Mouse (Mus musculus): ENCODE measurements around the gene Sptbn4. TPM values are rescaled to one million over a fixed set of nuclear protein-coding genes. Genes with fewer than 3 reads are reported as not detected.

The Sptbn4 gene
- polyA plus RNA-seq, 1 experiment, result 0.09 TPM

DNA sequence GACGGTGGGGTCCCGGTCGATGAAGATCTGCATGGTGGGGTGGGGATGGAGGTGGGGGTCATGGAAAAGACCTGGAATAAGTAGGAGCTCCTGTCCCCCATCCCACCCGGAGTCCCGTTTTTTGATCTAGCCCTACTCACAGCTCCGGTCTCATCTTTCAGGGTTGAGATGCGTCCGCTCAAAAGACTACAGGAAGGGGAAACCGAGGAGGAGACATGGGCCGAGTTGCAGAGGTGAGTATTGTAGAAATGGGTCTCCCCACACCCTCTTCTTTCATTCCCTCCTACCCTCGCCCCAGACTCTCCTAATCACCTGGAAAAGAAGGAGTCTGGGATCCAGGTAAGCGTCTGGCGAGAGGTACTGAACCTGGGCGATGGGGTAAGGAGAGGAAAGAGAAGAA, 92.2 kb downstream of the Sptbn4 start:
- no peak overlapping the region for H3K27ac ChIP-seq (ENCODE audit: insufficient read depth, low read depth, low read length)

DNA sequence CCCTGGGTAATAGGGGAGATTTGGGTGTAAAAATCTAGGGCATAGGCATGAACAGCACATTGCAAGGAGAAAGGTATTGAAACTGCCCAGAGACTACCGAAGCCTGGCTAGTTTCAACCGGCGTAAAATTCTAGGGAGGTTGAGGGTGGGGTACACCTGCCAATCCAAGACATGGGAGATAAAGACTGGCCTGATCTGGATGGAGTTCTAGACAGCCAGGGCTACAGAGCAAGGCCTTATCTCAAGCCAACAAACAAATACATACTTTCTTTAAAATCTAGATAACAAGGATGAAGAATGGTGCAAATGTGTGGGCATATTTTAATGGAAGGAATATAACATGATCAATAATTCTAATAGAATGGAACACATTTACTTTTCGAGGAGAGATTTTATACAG, 92.7 kb downstream of the Sptbn4 start:
- Histone ChIP-seq H3K27ac (ENCODE audit: insufficient read depth, low read depth, low read length) (no peak overlapping the region), H3K4me3 (ENCODE audit: insufficient read depth, low read depth, low read length) (no peak overlapping the region), H3K36me3 (ENCODE audit: control insufficient read depth, insufficient read depth, low read length) (no peaks in the 10 kb centered on the region), H3K4me1 (ENCODE audit: control insufficient read depth, insufficient read depth, low read length) (no peaks in the 10 kb centered on the region; the same call in 1 of the 2 replicates), H3K27me3 (replicated peaks; ENCODE audit: control insufficient read depth, insufficient read depth, low read length) (no peaks in the 10 kb centered on the region)
- DNase-seq, result no peak
- WGBS, result 52% methylated on average over 4 of the region's 4 CpGs
- TF ChIP-seq CTCF (conservative IDR thresholded peaks at IDR 0.05; ENCODE audit: insufficient read depth, insufficient read length, low read depth, low read length) (no peak), POLR2A (IDR thresholded peaks at IDR 0.05; ENCODE audit: low read depth, low read length) (no peak)

More for the DNA sequence above, 92.2 kb downstream of the Sptbn4 start:
- Histone ChIP-seq H3K4me3 (ENCODE audit: insufficient read depth, low read depth, low read length) (peak overlapping the region; percentile 86), H3K4me1 (ENCODE audit: control insufficient read depth, insufficient read depth, low read length) (no peaks in the 10 kb centered on the region; the same call in 1 of the 2 replicates), H3K36me3 (ENCODE audit: control insufficient read depth, insufficient read depth, low read length) (no peaks in the 10 kb centered on the region), H3K27me3 (replicated peaks; ENCODE audit: control insufficient read depth, insufficient read depth, low read length) (no peaks in the 10 kb centered on the region)
- no peak for DNase-seq
- WGBS, result 10% methylated on average over 14 of the region's 14 CpGs
- TF ChIP-seq CTCF (conservative IDR thresholded peaks at IDR 0.05; ENCODE audit: insufficient read depth, insufficient read length, low read depth, low read length) (no peak), POLR2A (IDR thresholded peaks at IDR 0.05; ENCODE audit: low read depth, low read length) (no peak)

GRCm38 (mm10) chr7:27354144-27354543, 93.3 kb downstream of the Sptbn4 start:
- 28% methylated on average over 6 of the region's 6 CpGs for WGBS
- no peaks in the 10 kb centered on the region for H3K27me3 ChIP-seq (replicated peaks; ENCODE audit: control insufficient read depth, insufficient read depth, low read length)
- H3K4me1 ChIP-seq (ENCODE audit: control insufficient read depth, insufficient read depth, low read length), result no peaks in the 10 kb centered on the region; the same call in 1 of the 2 replicates
- DNase-seq, result peak; percentile 74
- TF ChIP-seq CTCF (conservative IDR thresholded peaks at IDR 0.05; ENCODE audit: insufficient read depth, insufficient read length, low read depth, low read length), result no peak
- TF ChIP-seq POLR2A (IDR thresholded peaks at IDR 0.05; ENCODE audit: low read depth, low read length), result no peak
- no peak overlapping the region for H3K4me3 ChIP-seq (ENCODE audit: insufficient read depth, low read depth, low read length)
- no peaks in the 10 kb centered on the region for H3K36me3 ChIP-seq (ENCODE audit: control insufficient read depth, insufficient read depth, low read length)
- H3K27ac ChIP-seq (ENCODE audit: insufficient read depth, low read depth, low read length), result no peak overlapping the region

DNA sequence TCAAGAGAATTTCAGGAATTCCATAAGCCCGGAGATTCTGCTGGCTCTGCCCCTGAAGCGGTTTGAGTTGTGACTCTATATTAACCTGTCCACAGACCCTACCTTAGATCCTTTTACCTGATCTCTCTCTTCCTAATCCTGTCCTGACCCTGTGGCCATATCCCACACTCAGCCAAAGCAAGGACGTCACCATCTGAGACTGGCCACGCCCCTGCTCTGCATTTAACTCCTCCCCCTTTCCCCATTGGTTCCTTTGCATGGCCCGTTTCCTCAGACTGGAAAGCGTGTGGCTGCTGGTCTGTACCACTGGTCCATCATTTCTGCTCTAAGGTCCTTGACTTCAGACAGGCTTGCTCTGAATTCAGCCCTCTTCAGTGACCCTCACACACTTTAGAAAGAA, 102.0 kb downstream of the Sptbn4 start:
- Histone ChIP-seq H3K4me3 (ENCODE audit: insufficient read depth, low read depth, low read length) (no peak overlapping the region), H3K4me1 (ENCODE audit: control insufficient read depth, insufficient read depth, low read length) (no peaks in the 10 kb centered on the region), H3K27ac (ENCODE audit: insufficient read depth, low read depth, low read length) (no peak overlapping the region), H3K27me3 (replicated peaks; ENCODE audit: control insufficient read depth, insufficient read depth, low read length) (no peaks in the 10 kb centered on the region), H3K36me3 (ENCODE audit: control insufficient read depth, insufficient read depth, low read length) (no peaks in the 10 kb centered on the region)
- no peak for DNase-seq
- WGBS, result 45% methylated on average over 6 of the region's 6 CpGs
- TF ChIP-seq POLR2A (IDR thresholded peaks at IDR 0.05; ENCODE audit: low read depth, low read length) (no peak), CTCF (conservative IDR thresholded peaks at IDR 0.05; ENCODE audit: insufficient read depth, insufficient read length, low read depth, low read length) (no peak)

DNA sequence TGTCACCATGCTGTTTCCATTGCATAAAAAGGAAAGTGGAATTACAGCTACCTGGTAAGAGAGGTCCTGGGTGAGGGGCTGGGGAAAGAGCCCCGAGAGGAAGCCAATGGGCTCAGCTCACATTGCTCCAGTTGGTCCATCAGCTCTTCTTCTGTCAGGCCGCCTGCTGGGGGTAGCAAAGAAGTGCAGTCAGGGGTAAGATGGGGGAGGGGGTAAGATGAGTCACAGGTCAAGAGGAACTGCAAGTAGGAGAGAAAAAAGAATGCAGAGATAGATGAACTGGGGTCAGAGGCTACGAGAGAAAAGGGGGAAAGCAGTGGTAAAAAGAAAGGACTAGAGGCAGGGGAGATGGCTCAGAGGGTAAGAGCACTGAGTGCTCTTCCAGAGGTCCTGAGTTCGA, 104.9 kb downstream of the Sptbn4 start:
- H3K4me1 ChIP-seq (ENCODE audit: control insufficient read depth, insufficient read depth, low read length), result no peaks in the 10 kb centered on the region
- 64% methylated on average over 4 of the region's 4 CpGs for WGBS
- no peak overlapping the region for H3K27ac ChIP-seq (ENCODE audit: insufficient read depth, low read depth, low read length)
- DNase-seq, result no peak
- no peaks in the 10 kb centered on the region for H3K27me3 ChIP-seq (replicated peaks; ENCODE audit: control insufficient read depth, insufficient read depth, low read length)
- TF ChIP-seq POLR2A (IDR thresholded peaks at IDR 0.05; ENCODE audit: low read depth, low read length) (no peak), CTCF (conservative IDR thresholded peaks at IDR 0.05; ENCODE audit: insufficient read depth, insufficient read length, low read depth, low read length) (no peak)
- H3K4me3 ChIP-seq (ENCODE audit: insufficient read depth, low read depth, low read length), result no peak overlapping the region
- H3K36me3 ChIP-seq (ENCODE audit: control insufficient read depth, insufficient read depth, low read length), result no peaks in the 10 kb centered on the region

DNA sequence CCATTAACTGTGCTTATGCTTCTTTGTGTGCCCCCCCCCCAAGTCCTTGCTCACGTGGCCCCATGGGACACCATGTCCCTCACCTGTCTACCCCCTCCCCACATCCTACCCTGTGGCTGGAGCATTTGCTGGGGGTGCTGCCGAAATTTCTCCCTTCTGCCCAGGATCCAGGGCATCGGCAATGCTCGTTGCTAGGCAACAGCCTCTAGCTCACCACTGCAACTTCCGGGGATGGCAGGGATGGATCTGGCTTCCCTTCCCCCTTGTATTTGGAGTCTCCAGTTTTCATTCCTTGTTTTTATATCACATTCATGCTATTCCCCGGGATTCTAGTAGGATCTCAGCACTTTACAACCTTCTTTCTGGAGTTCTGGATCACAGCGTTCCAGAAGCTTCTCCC, 108.0 kb downstream of the Sptbn4 start:
- DNase-seq, result no peak

GRCm38 (mm10) chr7:27339114-27339513, 108.4 kb downstream of the Sptbn4 start:
- 76% methylated on average over 4 of the region's 4 CpGs for WGBS
- no peak overlapping the region for H3K4me3 ChIP-seq (ENCODE audit: insufficient read depth, low read depth, low read length)

More for the DNA sequence above, 108.0 kb downstream of the Sptbn4 start:
- no peaks in the 10 kb centered on the region for H3K36me3 ChIP-seq (ENCODE audit: control insufficient read depth, insufficient read depth, low read length)
- no peaks in the 10 kb centered on the region for H3K27me3 ChIP-seq (replicated peaks; ENCODE audit: control insufficient read depth, insufficient read depth, low read length)
- 35% methylated on average over 7 of the region's 7 CpGs for WGBS
- H3K4me3 ChIP-seq (ENCODE audit: insufficient read depth, low read depth, low read length), result no peak overlapping the region
- no peak overlapping the region for H3K27ac ChIP-seq (ENCODE audit: insufficient read depth, low read depth, low read length)
- H3K4me1 ChIP-seq (ENCODE audit: control insufficient read depth, insufficient read depth, low read length), result no peaks in the 10 kb centered on the region; the same call in 1 of the 2 replicates
- no peak for TF ChIP-seq POLR2A (IDR thresholded peaks at IDR 0.05; ENCODE audit: low read depth, low read length)
- TF ChIP-seq CTCF (conservative IDR thresholded peaks at IDR 0.05; ENCODE audit: insufficient read depth, insufficient read length, low read depth, low read length), result no peak

More at GRCm38 (mm10) chr7:27339114-27339513, 108.4 kb downstream of the Sptbn4 start:
- Histone ChIP-seq H3K27ac (ENCODE audit: insufficient read depth, low read depth, low read length) (no peak overlapping the region), H3K4me1 (ENCODE audit: control insufficient read depth, insufficient read depth, low read length) (no peaks in the 10 kb centered on the region; the same call in 1 of the 2 replicates), H3K36me3 (ENCODE audit: control insufficient read depth, insufficient read depth, low read length) (no peaks in the 10 kb centered on the region), H3K27me3 (replicated peaks; ENCODE audit: control insufficient read depth, insufficient read depth, low read length) (no peaks in the 10 kb centered on the region)
- no peak for DNase-seq
- TF ChIP-seq POLR2A (IDR thresholded peaks at IDR 0.05; ENCODE audit: low read depth, low read length), result no peak
- no peak for TF ChIP-seq CTCF (conservative IDR thresholded peaks at IDR 0.05; ENCODE audit: insufficient read depth, insufficient read length, low read depth, low read length)
